Mouse (Mus musculus): ENCODE measurements at regions not wholly inside any gene's neighbourhood (a gene's known extent, or its start where the extent isn't known, plus 50 kb on each side); places are given as distances from the start of the nearest gene placed in this dataset.

DNA sequence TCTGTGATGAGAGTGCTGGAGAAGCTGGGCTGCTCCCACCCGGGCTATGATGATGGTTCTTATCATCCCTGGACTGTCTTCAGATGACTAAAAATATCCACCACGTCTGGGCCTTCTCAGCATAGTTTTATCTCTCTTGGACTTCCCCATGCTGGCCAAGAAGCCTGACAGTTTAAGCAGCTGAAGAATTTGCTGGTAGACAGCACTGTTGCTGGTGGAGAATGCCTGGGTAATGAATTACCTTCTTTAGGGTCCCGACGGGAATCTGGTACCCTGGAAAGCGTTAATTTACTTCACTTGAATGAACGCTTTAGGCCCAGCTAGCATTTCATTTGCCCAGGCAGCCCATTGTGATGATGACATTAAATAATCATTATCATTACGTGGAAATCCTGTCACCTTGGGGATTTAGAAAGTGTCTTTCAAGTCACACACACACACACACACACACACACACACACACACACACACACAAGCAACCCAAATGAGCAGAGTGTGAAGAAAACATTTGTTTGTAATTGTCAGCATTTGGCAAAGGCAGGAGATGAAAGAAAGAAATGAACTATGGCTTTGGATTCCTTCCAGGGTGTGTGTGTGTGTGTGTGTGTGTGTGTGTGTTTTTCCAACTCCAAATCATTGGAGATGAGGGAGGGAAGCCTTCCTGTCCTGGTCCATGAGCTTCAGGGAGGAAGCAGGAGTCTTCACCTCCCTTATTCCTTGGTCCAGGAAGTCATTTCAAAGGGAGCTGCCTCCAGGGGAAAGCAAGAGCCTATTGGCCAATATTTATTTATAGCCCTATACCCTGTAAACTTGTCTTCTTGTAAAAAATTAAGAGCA lies 117.3 kb upstream of the Slc30a5 start:
- Histone ChIP-seq H3K4me1 (ENCODE audit: insufficient read depth, low read depth, low read length) (no peaks in the 10 kb centered on the region), H3K27ac (ENCODE audit: low read length) (no peak overlapping the region), H3K9me3 (ENCODE audit: low read length) (no peaks in the 10 kb centered on the region), H3K9ac (replicated peaks; ENCODE audit: low read depth) (no peak overlapping the region), H3K4me2 (replicated peaks; ENCODE audit: low read depth, low read length) (no peak overlapping the region), H3K36me3 (ENCODE audit: insufficient read depth, low read length) (no peaks in the 10 kb centered on the region), H3K27me3 (replicated peaks; ENCODE audit: insufficient read depth, low read length) (no peaks in the 10 kb centered on the region), H3K4me3 (ENCODE audit: low read depth, low read length) (no peak overlapping the region)
- DNase-seq (ENCODE audit: low spot score) (peak; percentile 55), ATAC-seq (peak; percentile 57)
- 39% methylated on average over 7 of the region's 7 CpGs for WGBS
- TF ChIP-seq EP300 (IDR thresholded peaks at IDR 0.05) (no peak), CTCF (IDR thresholded peaks at IDR 0.05) (no peak)

DNA sequence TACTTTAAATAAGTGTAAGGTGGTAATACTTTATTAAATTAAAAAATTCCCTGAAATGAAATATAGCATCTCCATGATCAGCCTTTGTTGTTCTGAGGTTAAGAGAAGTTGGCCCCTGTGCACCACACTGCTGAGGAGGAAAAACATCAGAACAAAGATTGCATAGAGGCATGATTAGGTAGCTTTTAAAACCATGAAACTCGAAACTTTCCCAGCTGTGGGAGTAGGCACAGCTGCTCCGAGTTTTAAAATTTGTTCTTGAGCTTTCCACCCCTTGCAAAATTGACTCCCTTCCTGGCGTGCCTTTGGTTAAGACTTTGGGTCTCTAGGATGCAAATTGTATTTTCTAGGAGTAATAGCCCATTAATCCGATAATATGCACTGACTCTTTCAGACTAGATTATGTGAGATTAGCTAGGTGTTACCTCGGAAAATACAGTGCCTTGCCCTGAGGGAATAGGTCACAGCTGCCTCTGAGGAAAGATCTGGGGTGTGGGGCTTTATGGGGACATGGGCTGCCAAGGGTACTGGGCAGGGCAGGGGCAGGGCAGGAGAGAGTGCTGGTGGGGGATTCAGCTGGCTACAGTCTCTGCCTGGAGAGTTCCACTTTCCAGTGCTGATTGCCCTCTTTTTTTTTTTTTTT lies 110.1 kb upstream of the Slc30a5 start:
- no peaks in the 10 kb centered on the region for H3K4me1 ChIP-seq (ENCODE audit: insufficient read depth, low read depth, low read length)
- no peak overlapping the region for H3K4me3 ChIP-seq (ENCODE audit: low read depth, low read length)
- ATAC-seq (no peak), DNase-seq (ENCODE audit: low spot score) (no peak)
- no peak overlapping the region for H3K9ac ChIP-seq (replicated peaks; ENCODE audit: low read depth)
- H3K27ac ChIP-seq (ENCODE audit: low read length), result no peak overlapping the region
- no peak overlapping the region for H3K4me2 ChIP-seq (replicated peaks; ENCODE audit: low read depth, low read length)
- H3K27me3 ChIP-seq (replicated peaks; ENCODE audit: insufficient read depth, low read length), result no peaks in the 10 kb centered on the region
- 62% methylated on average over 5 of the region's 5 CpGs for WGBS
- no peaks in the 10 kb centered on the region for H3K9me3 ChIP-seq (ENCODE audit: low read length)
- H3K36me3 ChIP-seq (ENCODE audit: insufficient read depth, low read length), result no peaks in the 10 kb centered on the region
- no peak for TF ChIP-seq CTCF (IDR thresholded peaks at IDR 0.05)
- no peak for TF ChIP-seq EP300 (IDR thresholded peaks at IDR 0.05)

DNA sequence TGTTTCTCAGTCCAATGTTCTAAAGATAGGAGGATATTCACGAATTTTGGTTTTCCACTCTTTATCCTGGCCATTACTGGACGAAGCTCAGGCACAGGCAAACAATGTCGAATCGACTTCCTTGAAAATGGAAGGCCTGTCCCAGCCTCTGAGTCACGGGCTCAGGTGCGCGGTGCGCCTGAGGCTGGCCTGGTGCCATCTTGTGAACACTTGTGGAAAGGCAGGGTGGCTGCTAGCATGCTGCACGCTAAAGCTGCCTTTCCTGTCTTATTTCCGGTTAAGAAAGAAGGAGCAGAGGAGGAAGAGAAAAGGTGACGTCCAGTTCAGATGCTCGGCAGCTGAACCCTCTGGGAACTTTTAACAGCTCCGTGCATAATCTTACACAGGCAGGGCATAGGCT lies 107.6 kb upstream of the Slc30a5 start:
- ATAC-seq (no peak), DNase-seq (ENCODE audit: low spot score) (peak; percentile 11)
- no peak overlapping the region for H3K4me2 ChIP-seq (replicated peaks; ENCODE audit: low read depth, low read length)
- H3K4me1 ChIP-seq (ENCODE audit: insufficient read depth, low read depth, low read length), result no peaks in the 10 kb centered on the region
- TF ChIP-seq EP300 (IDR thresholded peaks at IDR 0.05) (no peak), CTCF (IDR thresholded peaks at IDR 0.05) (no peak)
- 66% methylated on average over 13 of the region's 13 CpGs for WGBS
- no peaks in the 10 kb centered on the region for H3K36me3 ChIP-seq (ENCODE audit: insufficient read depth, low read length)
- no peak overlapping the region for H3K27ac ChIP-seq (ENCODE audit: low read length)
- H3K9ac ChIP-seq (replicated peaks; ENCODE audit: low read depth), result no peak overlapping the region
- no peaks in the 10 kb centered on the region for H3K27me3 ChIP-seq (replicated peaks; ENCODE audit: insufficient read depth, low read length)
- no peaks in the 10 kb centered on the region for H3K9me3 ChIP-seq (ENCODE audit: low read length)
- no peak overlapping the region for H3K4me3 ChIP-seq (ENCODE audit: low read depth, low read length)

DNA sequence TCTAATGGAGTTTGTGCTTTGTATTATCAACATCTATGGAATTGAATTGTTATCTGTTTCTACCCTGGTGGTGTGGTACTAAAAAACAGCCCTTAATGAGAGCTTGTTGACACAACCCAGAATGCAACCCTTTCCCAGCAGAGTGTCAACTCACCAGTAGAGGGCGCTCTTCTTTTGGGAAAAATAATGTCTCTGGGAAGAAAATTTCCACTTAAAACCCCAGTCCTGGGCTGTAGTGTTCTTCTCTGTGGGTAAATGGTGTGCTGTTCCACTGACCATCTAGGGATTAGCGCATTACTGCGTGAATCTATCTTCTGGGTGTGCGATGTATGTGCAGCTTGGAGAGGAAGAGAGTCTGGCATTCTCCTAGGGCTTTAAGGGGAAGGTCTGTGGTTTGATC lies 106.5 kb upstream of the Slc30a5 start:
- Histone ChIP-seq H3K36me3 (ENCODE audit: insufficient read depth, low read length) (no peaks in the 10 kb centered on the region), H3K27ac (ENCODE audit: low read length) (no peak overlapping the region), H3K9ac (replicated peaks; ENCODE audit: low read depth) (no peak overlapping the region), H3K4me3 (ENCODE audit: low read depth, low read length) (no peak overlapping the region), H3K4me2 (replicated peaks; ENCODE audit: low read depth, low read length) (no peak overlapping the region), H3K9me3 (ENCODE audit: low read length) (no peaks in the 10 kb centered on the region), H3K4me1 (ENCODE audit: insufficient read depth, low read depth, low read length) (no peaks in the 10 kb centered on the region), H3K27me3 (replicated peaks; ENCODE audit: insufficient read depth, low read length) (no peaks in the 10 kb centered on the region)
- ATAC-seq (no peak), DNase-seq (ENCODE audit: low spot score) (peak; percentile 73)
- TF ChIP-seq CTCF (IDR thresholded peaks at IDR 0.05) (peak; percentile 75), EP300 (IDR thresholded peaks at IDR 0.05) (no peak)
- 45% methylated on average over 4 of the region's 4 CpGs for WGBS

DNA sequence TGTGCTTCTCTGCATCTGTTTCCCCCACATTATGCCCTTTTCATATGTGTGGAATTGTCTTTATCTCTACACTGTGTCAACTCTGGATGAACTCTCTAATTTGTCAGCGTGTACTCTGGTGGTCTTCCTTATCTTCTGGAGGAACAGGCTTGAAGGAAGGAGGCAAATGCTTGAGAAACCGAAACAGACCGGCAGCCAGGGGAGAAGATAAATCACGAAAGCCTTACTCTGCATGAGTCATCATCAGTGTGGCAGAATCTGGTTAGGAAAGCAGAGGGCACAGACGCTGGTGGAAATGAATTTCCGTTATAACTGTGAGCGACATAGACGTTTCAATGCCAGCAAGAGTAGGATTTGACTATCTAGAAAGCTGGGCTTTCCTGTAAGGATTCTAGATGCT lies 100.0 kb upstream of the Slc30a5 start:
- DNase-seq (ENCODE audit: low spot score) (no peak), ATAC-seq (no peak)
- Histone ChIP-seq H3K9me3 (ENCODE audit: low read length) (no peaks in the 10 kb centered on the region), H3K4me1 (ENCODE audit: insufficient read depth, low read depth, low read length) (no peaks in the 10 kb centered on the region), H3K27me3 (replicated peaks; ENCODE audit: insufficient read depth, low read length) (no peaks in the 10 kb centered on the region), H3K9ac (replicated peaks; ENCODE audit: low read depth) (no peak overlapping the region), H3K4me3 (ENCODE audit: low read depth, low read length) (no peak overlapping the region), H3K4me2 (replicated peaks; ENCODE audit: low read depth, low read length) (no peak overlapping the region), H3K36me3 (ENCODE audit: insufficient read depth, low read length) (no peaks in the 10 kb centered on the region), H3K27ac (ENCODE audit: low read length) (no peak overlapping the region)
- 60% methylated on average over 8 of the region's 8 CpGs for WGBS
- no peak for TF ChIP-seq CTCF (IDR thresholded peaks at IDR 0.05)
- TF ChIP-seq EP300 (IDR thresholded peaks at IDR 0.05), result no peak

DNA sequence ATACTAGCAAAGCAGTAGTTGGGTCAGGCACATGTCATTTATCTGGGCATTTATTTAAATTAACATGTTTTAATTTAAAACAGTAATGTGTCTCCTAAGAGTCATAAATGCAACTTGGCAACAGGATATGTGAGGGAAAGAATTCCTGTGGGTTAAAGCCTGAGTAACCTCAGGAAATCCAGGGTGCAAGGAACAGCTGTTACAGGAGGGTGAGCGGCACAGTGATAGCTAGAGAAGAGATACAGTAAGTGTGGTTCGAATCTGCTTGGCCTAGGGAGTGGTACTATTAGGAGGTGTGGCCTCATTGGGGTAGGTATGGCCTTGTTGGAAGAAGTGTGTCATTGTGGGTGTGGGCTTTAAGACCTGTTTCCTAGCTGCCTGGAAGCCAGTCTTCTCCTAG lies 66.3 kb upstream of the Slc30a5 start:
- no peak for ATAC-seq

More for the DNA sequence above, 66.3 kb upstream of the Slc30a5 start:
- no peaks in the 10 kb centered on the region for H3K4me1 ChIP-seq (ENCODE audit: insufficient read depth, low read depth, low read length)
- no peaks in the 10 kb centered on the region for H3K36me3 ChIP-seq (ENCODE audit: insufficient read depth, low read length)
- TF ChIP-seq EP300 (IDR thresholded peaks at IDR 0.05), result no peak
- TF ChIP-seq CTCF (IDR thresholded peaks at IDR 0.05), result no peak
- H3K27ac ChIP-seq (ENCODE audit: low read length), result no peak overlapping the region
- no peak overlapping the region for H3K9ac ChIP-seq (replicated peaks; ENCODE audit: low read depth)
- WGBS, result 84% methylated on average over 2 of the region's 2 CpGs
- no peak overlapping the region for H3K4me2 ChIP-seq (replicated peaks; ENCODE audit: low read depth, low read length)
- no peak for DNase-seq (ENCODE audit: low spot score)
- H3K27me3 ChIP-seq (replicated peaks; ENCODE audit: insufficient read depth, low read length), result no peaks in the 10 kb centered on the region
- no peaks in the 10 kb centered on the region for H3K9me3 ChIP-seq (ENCODE audit: low read length)
- no peak overlapping the region for H3K4me3 ChIP-seq (ENCODE audit: low read depth, low read length)
